Mouse (Mus musculus) fat pad, adult 2 months (tissue): Measurements from ENCODE around the gene Cir1.

ENCODE experiments used
- DNase-seq: peaks from one replicate; pipeline ENCODE4 v3.0.0-alpha.2; 2011; ENCODE audit warnings: low read depth, low spot score; ENCODE audit errors: extremely low read depth

Cir1 gene

DNA sequence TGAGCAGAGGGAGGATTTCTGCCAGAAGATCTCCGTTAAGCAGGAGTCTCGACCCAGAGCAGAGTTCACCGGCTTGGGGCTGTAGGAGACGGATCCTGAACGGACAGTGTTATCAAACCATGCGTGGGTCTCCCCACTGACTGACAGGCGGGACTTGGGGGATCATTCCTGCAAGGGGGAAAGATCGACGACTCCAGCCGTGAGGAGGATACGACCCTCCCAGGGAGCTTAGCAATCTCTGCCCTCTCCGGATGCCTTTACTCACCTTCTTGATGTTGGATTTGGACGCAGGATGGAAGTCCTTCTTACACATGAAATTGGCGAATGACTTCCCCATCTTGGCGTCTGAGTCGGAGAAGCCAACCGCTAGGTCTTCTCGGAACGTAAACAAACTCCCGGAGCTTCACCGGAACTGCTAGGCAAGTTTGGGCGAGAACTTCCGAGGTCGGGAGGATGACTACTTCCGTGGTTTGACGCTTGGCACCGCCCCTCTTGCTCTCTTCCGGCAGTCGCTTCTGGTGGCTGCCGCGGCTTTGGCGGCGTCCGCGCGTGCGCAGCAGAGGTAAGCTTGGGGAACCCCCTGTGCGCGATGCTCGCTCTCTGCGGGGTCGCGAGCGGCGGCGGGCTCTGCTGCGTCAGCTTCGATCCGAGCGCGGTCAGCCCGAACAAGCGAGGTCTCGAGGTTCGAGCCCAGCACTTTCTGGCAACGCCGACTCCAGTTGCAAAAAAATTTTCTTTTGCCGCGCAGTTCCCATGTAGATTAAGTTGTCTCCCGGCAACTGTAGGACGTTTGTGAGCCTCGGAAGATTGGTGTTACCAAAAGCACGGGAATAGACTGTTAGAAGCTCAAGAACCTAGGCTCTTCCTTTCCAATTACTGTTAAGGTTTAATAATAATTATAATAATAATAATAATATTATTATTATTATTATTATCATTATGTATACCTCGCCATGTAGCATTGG, at the start of gene Cir1, which contains the start of gene Scrn3:
Gene Cir1 (minus strand): TSS at position 550 of the 965 bp plus-strand sequence.
Gene Scrn3 (plus strand): TSS at position 450 of the 965 bp plus-strand sequence.
- DNase-seq: peak; percentile 63

DNA sequence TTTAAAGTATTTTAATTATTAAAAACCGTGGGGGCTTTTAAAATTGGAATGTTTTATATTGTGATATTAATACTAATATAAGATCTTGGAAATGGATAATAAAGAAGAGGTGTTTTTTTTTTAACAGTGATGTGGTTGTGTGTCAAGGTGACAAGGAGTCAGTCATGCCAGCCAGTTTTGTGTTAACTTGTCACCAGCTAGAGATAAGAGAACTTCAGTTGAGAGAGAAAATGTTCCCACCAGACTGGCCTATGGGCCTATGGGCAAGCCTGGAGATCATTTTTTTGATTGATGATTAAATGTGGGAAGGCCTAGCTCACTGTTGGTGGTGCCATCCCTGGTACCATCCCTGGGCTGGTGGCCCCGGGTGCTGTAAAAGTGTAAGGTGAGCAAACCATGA, 48.0 kb upstream of the Cir1 start:
- no peak for DNase-seq

DNA sequence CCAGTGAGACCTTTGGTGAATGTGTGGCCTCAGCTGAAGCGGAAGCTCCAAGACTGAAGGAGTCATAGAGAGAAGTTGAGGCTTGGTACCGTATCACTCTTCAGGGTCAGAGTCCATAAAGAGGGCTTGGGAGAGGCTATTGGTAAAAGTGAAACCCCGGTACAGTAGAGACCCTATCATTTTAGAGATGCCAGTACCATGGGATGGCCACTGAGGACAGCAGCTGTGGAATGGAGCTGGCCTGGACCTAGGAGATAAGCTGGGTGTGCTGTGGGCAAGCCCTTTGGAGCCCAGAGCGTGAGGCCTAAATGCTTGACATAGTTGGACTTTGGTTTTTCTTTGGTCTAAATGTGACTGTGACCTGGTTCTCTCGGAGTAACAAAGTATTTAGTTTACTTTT, 47.4 kb upstream of the Cir1 start:
- DNase-seq: no peak

DNA sequence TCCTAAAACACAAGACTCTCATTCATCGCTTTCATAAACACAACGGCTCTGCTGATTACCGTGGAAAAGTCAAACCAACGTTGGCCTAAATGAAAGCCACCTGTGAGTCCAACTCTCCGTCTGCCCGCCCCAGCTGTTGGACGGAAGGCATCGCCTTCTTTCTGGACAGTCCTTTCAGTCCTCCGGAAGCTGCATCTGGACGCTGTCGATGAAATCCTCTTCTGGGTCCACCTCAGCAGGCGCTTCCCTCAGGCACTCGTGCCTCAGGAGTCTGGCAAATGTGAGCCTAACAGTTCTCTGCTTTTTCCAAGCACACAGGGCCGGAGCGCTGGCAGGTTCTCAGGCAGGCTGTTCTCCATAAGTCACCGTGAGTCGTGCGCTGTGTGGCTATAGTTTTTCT, 44.5 kb upstream of the Cir1 start:
- no peak for DNase-seq

DNA sequence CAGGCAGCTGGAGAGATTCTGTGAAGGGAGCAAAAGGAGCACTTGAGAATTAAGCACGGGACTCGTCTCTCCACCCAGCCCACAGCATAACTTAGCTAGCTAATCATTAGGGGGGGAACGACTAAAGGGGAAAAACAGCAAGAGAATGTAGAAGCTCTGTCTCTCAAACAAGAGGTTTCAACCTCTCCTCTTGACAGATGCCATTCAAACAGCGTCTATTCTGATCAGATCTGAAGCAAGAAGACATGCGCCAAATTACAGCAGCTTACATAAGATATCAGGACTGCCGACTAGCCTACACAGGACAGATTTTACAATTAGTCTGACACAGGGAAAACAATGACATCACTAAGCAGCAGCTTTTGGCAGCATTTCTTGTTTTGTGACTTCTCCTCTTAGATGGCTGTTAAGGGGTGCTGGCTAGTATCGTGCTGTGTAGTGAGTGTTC, 39.5 kb upstream of the Cir1 start:
- no peak for DNase-seq

- no peak for DNase-seq
Measured at GRCm38 (mm10) chr2:73351496-73351895, 39.0 kb upstream of the Cir1 start.

- no peak for DNase-seq
Measured at GRCm38 (mm10) chr2:73348221-73348620, 35.7 kb upstream of the Cir1 start.

GRCm38 (mm10) chr2:73347766-73348165, 35.3 kb upstream of the Cir1 start:
- no peak for DNase-seq

DNA sequence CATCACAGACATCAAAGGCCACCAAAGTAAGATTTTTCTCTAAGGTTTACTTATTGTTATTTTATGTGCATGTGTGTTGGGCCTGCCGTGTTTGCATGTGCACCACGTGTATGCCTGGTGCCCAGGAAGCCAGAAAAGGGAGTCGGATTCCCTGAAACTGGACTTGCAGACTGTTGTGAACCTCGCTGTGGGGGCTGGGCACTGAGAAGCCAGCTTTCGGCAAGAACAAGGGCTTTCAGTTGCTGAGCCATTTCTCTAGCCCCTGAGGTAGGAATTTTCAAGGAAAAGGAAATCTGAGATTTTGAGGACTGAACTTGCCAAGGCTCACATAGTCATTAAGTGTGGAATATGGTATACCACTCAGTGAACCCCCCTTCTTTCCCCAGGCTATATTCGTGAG, 34.6 kb upstream of the Cir1 start:
- DNase-seq: no peak

DNA sequence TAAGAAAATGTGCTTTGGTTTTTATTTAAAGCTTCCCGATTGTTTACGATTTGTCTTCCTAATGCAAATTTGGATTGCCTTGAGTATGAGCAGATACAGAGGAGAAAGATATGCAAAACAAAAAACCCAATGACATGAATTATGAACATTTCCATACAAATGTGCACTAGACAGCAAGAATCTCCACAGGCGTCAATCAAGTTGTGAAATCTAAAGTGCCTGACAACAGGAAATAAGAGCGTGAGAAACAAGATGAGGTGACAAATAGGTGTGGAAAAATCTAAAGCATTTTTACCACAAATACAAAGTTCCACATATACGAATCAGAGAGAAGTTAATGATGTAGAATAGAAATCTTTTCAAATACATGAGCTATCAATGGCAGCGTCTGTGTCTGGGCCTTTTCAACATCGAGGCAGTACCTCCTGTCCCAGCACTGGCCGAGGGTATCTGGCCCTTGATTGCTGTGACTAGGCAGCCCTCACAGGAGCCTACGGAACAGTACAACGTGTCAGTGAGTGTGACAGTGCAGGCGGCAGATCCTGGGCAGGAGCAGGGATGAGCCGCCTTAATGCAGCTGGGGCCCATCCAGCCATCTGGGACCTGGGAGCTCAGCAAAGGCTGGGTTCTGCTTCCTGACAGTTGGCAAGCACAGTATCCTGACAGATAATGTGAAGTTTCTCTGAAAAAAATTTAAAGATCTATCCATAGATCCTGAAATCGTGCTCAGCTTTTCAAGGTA, 34.0 kb upstream of the Cir1 start:
- DNase-seq: no peak

DNA sequence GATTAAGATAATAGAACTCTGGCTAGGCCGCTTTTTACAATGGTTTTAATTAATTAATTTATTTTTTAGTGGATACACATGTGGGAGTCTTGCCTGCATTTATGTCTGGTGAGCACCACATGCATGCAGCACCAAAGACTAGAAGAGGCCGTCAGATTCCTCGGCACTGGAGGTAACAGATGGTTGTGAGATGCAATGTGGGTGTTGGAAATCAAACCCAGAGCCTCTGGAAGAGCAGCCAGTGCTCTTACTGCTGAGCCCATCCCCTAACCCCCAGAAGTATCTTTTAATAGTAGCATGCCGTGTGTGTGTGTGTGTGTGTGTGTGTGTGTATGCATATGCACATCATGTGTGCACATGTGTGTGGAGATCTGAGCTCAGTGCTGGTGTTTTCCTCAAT, 32.7 kb upstream of the Cir1 start:
- DNase-seq: no peak

DNA sequence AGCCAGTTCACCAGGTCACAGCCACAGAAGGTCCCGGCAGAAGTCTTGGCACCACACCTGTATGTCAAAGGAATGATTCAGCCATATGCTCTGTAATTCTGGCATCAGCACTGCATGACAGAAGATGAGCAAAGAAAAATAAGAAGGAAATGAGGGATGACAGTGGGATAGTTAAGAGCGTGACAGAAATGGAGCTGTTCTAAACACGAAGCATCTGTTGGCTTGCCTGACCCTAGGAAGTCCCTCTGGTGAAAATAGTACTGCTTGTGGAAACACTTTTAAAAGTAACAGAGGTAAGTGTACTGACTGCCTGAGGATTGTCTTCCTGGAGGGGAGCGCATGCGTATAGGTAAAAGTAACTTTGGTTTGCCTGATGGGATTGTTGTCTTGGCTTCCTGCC, 31.2 kb upstream of the Cir1 start:
- DNase-seq: no peak

DNA sequence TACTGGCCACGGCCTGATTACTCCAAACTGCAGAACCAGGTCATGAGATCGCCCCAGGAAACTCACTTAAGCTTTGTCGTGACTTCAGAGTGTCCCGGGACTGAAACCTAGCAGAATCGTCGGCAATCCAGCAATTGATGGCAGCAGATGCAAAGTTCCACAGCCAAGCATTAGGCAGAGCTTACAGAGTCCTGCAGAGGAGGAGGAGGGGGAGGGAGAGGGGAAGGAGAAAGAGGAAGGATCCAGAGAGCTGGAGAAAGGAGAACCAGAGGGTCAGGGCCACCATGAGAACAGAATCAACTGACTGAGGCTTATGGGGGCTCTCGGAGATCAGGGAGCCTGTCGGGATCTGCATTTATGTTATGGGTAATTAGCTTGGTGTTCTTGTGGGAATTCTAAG, 25.9 kb upstream of the Cir1 start:
- no peak for DNase-seq

GRCm38 (mm10) chr2:73335949-73336348, 23.4 kb upstream of the Cir1 start:
- DNase-seq: no peak

GRCm38 (mm10) chr2:73325871-73326270, 13.4 kb upstream of the Cir1 start:
- no peak for DNase-seq

DNA sequence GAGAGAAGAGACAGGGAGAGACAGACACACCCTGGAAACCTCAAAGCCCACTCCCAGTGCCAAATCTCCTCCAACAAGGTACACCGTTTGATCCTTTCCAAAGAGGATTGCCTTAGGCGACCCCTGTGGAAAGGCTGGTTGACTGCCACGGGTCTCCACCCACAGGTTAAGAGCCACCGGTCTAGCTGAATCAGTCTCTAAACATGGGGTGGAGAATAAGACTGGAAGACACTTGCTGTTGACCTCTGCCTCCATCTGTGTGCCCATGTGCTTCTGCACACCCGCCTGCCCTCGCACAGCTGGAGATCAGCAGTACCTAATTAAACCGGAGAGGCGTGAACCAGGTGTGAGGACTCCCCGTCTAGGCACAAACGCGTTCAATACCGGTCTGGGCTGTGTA, 10.5 kb upstream of the Cir1 start:
- DNase-seq: no peak

GRCm38 (mm10) chr2:73319218-73319617, 6.7 kb upstream of the Cir1 start:
- DNase-seq: no peak

GRCm38 (mm10) chr2:73317426-73317825, 4.9 kb upstream of the Cir1 start:
- no peak for DNase-seq

- no peak for DNase-seq
Measured at GRCm38 (mm10) chr2:73314311-73314710, 1.8 kb upstream of the Cir1 start.

GRCm38 (mm10) chr2:73313117-73313501, 608 bp upstream of the Cir1 start:
- DNase-seq: no peak

DNA sequence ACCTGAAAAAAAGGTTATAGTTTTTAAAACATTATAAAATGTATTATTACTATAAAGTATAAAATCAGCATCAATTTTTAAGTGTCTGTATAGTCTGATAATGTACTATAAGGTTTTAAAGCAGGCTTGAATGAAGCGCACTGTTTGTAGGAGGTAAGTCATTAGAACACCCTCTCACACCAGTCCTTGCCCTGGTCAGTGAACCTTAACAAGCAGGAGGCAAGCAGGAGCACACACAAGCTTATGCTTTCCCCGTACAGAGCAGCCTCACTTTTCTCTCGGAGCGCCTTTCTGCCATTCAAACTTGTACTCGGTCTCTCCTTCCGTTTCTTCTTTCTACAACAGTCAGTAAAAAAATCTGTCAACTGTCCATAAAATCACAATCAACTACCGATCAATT, 6.5 kb downstream of the Cir1 start:
- DNase-seq: no peak

DNA sequence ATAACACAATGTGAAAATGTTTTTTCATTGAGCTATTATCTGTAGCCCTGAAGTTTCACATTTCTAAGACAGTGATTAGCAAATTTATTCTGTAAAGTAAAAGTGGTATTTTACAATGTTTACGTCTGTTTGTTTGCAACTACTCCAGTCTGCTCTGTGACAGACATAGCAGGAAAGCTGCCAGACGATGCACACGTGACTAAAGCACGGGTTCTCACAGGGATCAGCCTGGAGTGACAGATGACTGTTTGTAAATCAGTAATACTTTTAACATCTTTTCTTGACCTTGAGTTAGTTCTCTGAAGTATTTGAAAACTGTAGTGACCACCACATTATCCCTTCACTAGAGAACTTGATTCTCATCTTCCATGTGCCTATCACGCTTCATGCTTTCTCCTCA, 8.0 kb downstream of the Cir1 start:
- no peak for DNase-seq
